Mouse (Mus musculus): ENCODE measurements around the gene Sp4. TPM values are rescaled to one million over a fixed set of nuclear protein-coding genes. Genes with fewer than 3 reads are reported as not detected.

Sp4 gene
- polyA plus RNA-seq, 1 experiment: 7.5 TPM

DNA sequence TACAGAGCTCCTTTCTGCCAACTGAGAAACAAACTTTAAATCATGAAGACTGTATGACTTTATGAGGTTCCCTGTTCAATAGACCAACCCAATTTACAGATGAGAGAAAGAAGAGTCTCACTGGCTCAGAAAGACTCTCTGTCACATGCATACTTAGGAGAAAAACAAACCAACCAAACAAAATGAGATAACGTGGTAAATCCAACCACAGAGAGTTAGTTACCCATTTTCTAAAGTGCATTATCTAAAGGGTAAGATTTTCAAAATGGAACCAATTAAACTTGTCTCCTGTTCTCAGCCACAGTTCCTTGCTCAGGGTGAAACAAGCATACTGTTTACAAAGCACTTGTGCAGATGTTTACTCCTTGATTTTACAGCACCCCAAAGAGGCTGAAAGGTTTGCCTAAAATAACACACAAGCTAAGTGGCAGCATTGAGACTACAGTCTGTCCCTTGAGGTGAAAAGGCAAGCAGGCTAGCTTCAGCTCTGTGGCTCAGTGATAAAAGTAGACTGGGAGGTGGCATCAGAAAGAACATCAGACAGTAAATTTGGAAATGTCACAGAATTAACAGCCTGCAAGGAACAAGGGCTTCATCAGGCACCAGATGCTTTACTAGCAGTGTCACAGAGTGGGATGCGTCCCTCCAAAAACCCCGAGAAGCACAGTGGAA is 12.7 kb upstream of the Sp4 start:
- TF ChIP-seq POLR2A (IDR thresholded peaks at IDR 0.05; ENCODE audit: borderline replicate concordance, extremely low read depth, low read depth, low read length): no peak
- no peak overlapping the region for H3K4me3 ChIP-seq (replicated peaks; ENCODE audit: extremely low read depth, low read depth, low read length)
- no peak for DNase-seq
- no peaks in the 10 kb centered on the region; the same call in 1 of the 2 replicates for H3K4me1 ChIP-seq (ENCODE audit: control insufficient read depth, insufficient read depth, low read length)
- 74% methylated on average over 3 of the region's 3 CpGs for WGBS

DNA sequence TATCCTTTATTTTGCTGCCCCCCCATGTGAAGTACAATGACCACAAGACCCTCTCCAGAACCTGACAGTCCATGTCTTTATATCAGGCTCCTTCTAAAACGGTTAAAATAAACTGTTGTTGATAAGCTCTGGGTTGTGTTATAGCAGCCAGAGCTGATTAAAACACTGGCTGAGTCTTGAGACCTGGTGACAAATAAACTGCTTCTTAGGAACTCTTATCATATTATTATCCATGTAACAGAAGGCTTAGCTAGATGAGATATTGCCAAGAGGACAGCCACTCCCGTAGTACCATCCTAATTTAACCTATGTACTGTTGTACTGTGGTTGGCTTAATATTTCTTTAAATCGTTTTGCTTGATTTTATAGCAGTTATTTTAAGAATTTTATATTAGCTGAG is 2.3 kb upstream of the Sp4 start:
- no peak for DNase-seq
- no peak overlapping the region for H3K4me3 ChIP-seq (replicated peaks; ENCODE audit: extremely low read depth, low read depth, low read length)
- 88% methylated on average over 3 of the region's 3 CpGs for WGBS
- TF ChIP-seq POLR2A (IDR thresholded peaks at IDR 0.05; ENCODE audit: borderline replicate concordance, extremely low read depth, low read depth, low read length) (no peak), CTCF (IDR thresholded peaks at IDR 0.05; ENCODE audit: insufficient read depth, low read length) (no peak)
- H3K4me1 ChIP-seq (ENCODE audit: control insufficient read depth, insufficient read depth, low read length): peaks cover 11% of the 10 kb centered on the region

DNA sequence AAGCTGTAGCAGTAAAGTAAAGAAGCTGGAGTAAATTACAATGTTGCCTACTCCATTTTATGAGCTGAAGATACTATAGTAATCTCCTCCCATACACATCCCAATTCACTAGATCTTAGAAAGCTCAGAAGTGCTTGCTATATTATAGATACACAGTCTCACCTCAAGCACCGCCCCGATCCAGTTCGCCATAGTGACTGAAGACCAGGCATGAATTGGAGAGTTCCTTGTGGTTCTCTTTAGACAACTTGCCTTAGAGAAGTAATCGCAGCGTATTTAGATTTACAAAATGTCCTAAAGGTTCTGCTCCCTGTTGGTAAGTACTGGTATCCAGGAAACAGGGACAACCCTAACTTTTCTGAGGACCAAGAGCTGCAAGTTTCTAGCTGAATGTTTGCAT is 1.8 kb upstream of the Sp4 start:
- Histone ChIP-seq H3K4me1 (ENCODE audit: control insufficient read depth, insufficient read depth, low read length) (peaks cover 13% of the 10 kb centered on the region), H3K4me3 (replicated peaks; ENCODE audit: extremely low read depth, low read depth, low read length) (no peak overlapping the region)
- TF ChIP-seq CTCF (IDR thresholded peaks at IDR 0.05; ENCODE audit: insufficient read depth, low read length) (no peak), POLR2A (IDR thresholded peaks at IDR 0.05; ENCODE audit: borderline replicate concordance, extremely low read depth, low read depth, low read length) (no peak)
- DNase-seq: no peak
- 94% methylated on average over 5 of the region's 5 CpGs for WGBS

DNA sequence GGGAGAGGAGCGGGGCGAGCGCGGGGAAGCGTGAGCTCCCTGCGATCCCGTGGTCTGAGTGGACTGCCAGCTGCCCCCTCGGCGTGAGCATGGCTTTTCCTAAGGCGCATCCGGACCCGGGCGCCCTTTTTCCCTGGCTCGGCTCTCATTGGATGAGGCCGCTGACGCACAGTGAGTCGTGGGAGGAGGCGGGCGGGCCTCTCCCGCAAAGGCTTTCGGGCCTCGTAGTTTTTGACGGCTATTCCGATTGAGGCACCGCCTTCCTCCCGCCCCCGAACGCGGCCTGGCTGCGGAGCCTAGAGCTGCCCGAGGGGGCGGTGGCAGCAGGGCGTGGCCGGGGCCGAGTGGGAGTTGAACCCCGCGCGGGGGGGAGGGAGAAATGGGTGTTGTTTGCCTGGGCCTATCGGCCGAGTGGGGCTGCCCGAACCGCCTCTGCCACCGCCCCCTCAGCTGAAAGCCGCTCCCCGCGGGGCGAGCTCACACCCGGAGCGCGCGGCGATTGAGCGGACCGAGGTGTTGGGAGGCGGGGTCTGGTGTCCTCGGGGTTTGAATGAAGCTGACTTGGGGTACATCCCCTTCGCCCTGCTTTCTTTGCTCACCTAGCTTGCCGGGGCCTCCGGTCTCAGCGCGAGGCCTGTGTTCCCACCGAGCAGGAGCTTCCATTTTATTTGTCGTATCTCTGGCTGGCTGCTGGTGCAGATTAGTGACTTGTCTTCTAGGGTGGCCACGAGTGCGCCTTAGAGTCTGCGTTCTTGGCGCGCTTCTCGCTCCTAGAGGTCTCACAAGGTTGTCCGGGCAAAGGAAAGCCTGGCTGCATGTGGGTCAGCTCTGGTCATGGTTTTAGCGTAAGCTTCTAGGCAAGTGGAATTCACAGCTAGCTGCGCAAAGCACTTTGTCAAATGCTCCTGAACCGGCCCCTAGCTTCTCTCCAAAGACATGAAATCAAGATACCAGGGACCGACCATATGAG is 911 bp upstream of the Sp4 start:
- WGBS: under 1% methylated on average over 74 of the region's 74 CpGs
- no peak for TF ChIP-seq CTCF (IDR thresholded peaks at IDR 0.05; ENCODE audit: insufficient read depth, low read length)
- peak; percentile 44 for TF ChIP-seq POLR2A (IDR thresholded peaks at IDR 0.05; ENCODE audit: borderline replicate concordance, extremely low read depth, low read depth, low read length)
- Histone ChIP-seq H3K4me3 (replicated peaks; ENCODE audit: extremely low read depth, low read depth, low read length) (peak overlapping the region; percentile 95), H3K4me1 (ENCODE audit: control insufficient read depth, insufficient read depth, low read length) (peaks cover 15% of the 10 kb centered on the region)
- peak; percentile 99 for DNase-seq

DNA sequence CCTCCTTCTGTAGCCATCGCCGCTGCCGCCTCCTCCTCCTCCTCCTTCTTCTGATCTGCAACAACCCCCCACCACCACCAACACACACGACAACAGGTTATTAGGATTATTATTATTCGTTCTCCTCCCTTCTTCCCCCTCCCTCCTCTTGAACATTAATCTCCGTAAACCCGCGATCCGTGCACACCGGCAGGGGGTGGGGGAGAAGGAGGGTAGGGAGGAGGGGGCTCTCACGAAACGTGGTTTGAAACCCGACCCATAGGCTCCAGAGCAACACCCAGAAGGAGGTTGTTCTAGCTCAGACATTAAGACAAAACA is 527 bp downstream of the Sp4 start:
- Histone ChIP-seq H3K4me1 (ENCODE audit: control insufficient read depth, insufficient read depth, low read length) (peaks cover 18% of the 10 kb centered on the region), H3K4me3 (replicated peaks; ENCODE audit: extremely low read depth, low read depth, low read length) (peak overlapping the region; percentile 91)
- WGBS: under 1% methylated on average over 13 of the region's 13 CpGs
- no peak for DNase-seq
- TF ChIP-seq CTCF (IDR thresholded peaks at IDR 0.05; ENCODE audit: insufficient read depth, low read length): no peak
- no peak; the same call in 1 of the 2 replicates for TF ChIP-seq POLR2A (IDR thresholded peaks at IDR 0.05; ENCODE audit: borderline replicate concordance, extremely low read depth, low read depth, low read length)

DNA sequence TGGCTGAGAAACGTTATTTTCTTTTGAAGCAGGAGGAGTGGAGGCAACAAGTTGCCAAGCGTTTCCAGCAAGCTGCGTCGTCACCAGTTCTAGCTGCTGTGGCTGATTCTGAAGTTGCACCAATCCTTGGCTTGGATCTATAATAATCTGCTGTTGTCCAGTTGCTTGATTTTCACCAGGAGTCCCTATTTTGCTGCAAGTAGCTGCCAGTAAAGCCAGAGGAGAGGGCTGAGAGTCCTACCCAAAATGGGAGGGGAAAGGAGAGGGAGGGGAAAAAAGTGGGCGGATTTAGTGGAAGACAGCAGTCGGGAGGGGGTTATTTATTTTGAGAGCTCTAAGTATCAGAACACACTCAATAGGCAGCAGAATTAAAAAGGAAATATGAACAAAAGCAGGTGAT is 1.3 kb downstream of the Sp4 start:
- Histone ChIP-seq H3K4me1 (ENCODE audit: control insufficient read depth, insufficient read depth, low read length) (peaks cover 18% of the 10 kb centered on the region), H3K4me3 (replicated peaks; ENCODE audit: extremely low read depth, low read depth, low read length) (peak overlapping the region; percentile 48)
- 25% methylated on average over 6 of the region's 6 CpGs for WGBS
- TF ChIP-seq POLR2A (IDR thresholded peaks at IDR 0.05; ENCODE audit: borderline replicate concordance, extremely low read depth, low read depth, low read length): no peak
- TF ChIP-seq CTCF (IDR thresholded peaks at IDR 0.05; ENCODE audit: insufficient read depth, low read length): no peak
- DNase-seq: peak; percentile 28

DNA sequence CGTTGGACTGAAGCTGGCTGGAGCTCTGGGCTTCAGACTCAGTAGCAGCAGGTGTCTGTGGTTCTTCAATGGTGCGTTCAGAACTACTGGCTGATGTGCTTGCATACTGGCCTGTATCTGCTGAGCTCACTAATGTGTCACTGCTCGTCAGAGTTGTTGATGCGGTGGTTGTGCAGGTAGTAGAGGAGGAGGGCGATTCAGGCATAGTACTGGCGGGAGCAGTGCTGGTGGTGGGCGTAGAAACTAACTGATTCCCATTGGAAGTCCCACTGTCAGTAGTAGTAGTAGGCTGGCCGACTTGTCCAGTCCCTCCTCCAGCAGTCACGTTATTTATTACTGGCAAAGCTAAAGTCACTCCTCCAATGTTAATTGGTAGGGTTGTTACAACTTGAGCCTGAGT is 2.1 kb downstream of the Sp4 start:
- TF ChIP-seq POLR2A (IDR thresholded peaks at IDR 0.05; ENCODE audit: borderline replicate concordance, extremely low read depth, low read depth, low read length) (no peak), CTCF (IDR thresholded peaks at IDR 0.05; ENCODE audit: insufficient read depth, low read length) (no peak)
- H3K4me3 ChIP-seq (replicated peaks; ENCODE audit: extremely low read depth, low read depth, low read length): no peak overlapping the region
- peaks cover 18% of the 10 kb centered on the region for H3K4me1 ChIP-seq (ENCODE audit: control insufficient read depth, insufficient read depth, low read length)
- WGBS: 82% methylated on average over 9 of the region's 9 CpGs
- DNase-seq: no peak

DNA sequence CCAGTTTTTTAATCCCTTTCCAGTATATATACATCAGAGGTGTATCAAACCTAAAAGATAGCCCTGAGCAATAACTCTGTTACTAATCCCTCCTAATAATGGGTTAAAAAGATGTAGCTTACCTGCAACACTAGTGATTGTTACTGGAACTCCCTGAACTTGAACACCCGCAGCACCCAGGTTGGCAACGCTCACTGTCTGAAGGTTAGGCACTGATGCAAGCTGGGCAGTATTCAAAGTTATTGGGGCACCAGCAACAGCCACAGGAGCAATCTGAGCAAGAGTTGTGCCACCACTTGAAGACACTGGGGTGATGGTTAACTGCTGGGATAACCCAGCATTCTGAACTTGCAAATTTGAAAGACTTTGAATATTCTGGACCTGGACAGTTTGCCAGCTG is 2.7 kb downstream of the Sp4 start:
- peaks cover 18% of the 10 kb centered on the region for H3K4me1 ChIP-seq (ENCODE audit: control insufficient read depth, insufficient read depth, low read length)
- 82% methylated on average over 2 of the region's 2 CpGs for WGBS
- no peak for DNase-seq
- H3K4me3 ChIP-seq (replicated peaks; ENCODE audit: extremely low read depth, low read depth, low read length): no peak overlapping the region
- TF ChIP-seq CTCF (IDR thresholded peaks at IDR 0.05; ENCODE audit: insufficient read depth, low read length): no peak
- no peak for TF ChIP-seq POLR2A (IDR thresholded peaks at IDR 0.05; ENCODE audit: borderline replicate concordance, extremely low read depth, low read depth, low read length)

DNA sequence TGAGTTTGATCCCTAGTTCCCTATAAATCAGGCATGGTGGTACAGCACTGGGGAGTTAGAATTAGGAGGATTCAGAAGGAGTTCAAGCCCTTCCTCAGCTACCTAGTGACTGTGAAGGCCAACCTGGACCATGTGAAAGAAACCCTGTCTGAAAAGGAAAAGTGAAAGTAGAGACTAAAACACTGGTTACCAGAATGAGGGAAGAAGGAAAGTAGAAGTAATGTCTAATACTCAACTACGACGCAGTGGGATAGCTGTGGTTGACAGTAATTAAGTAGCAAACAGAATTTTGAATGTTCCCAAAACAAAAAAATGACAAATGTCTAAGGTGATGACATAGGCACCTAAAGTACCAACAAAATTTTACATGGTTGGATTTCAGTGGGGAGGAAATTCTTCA is 5.0 kb downstream of the Sp4 start:
- H3K4me1 ChIP-seq (ENCODE audit: control insufficient read depth, insufficient read depth, low read length): peaks cover 16% of the 10 kb centered on the region
- 26% methylated on average over 2 of the region's 2 CpGs for WGBS
- DNase-seq: no peak
- TF ChIP-seq CTCF (IDR thresholded peaks at IDR 0.05; ENCODE audit: insufficient read depth, low read length) (no peak), POLR2A (IDR thresholded peaks at IDR 0.05; ENCODE audit: borderline replicate concordance, extremely low read depth, low read depth, low read length) (no peak)
- H3K4me3 ChIP-seq (replicated peaks; ENCODE audit: extremely low read depth, low read depth, low read length): peak overlapping the region; percentile 13

DNA sequence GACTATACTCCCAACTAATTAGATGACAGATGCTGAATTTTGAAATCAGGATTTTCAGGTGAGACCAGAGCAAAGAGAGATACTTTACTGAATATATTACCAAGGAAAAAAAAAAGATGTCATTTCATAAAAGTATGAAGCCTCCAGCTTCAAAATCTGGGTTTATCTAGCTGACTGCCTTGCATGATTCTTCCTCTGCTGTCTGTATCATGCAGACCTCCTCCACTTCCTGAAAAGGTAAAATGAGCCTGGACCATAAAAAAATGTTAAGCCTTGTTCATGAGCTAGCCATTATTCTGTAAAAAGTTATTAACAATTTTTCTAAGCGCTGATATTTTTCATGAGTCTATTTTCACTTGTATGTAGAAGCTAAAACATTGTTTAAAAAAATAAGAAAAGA is 5.4 kb downstream of the Sp4 start:
- no peak for DNase-seq
- Histone ChIP-seq H3K4me1 (ENCODE audit: control insufficient read depth, insufficient read depth, low read length) (peaks cover 17% of the 10 kb centered on the region), H3K4me3 (replicated peaks; ENCODE audit: extremely low read depth, low read depth, low read length) (no peak overlapping the region)
- WGBS: 89% methylated on average over 1 of the region's 1 CpGs
- no peak for TF ChIP-seq CTCF (IDR thresholded peaks at IDR 0.05; ENCODE audit: insufficient read depth, low read length)
- no peak for TF ChIP-seq POLR2A (IDR thresholded peaks at IDR 0.05; ENCODE audit: borderline replicate concordance, extremely low read depth, low read depth, low read length)
